Mouse (Mus musculus): Measurements from ENCODE around the gene Wscd2. TPM values are rescaled to one million over a fixed set of nuclear protein-coding genes. Genes with fewer than 3 reads are reported as not detected.

The Wscd2 gene
- polyA plus RNA-seq, 2 experiments = 0.02 TPM; not detected in 1

DNA sequence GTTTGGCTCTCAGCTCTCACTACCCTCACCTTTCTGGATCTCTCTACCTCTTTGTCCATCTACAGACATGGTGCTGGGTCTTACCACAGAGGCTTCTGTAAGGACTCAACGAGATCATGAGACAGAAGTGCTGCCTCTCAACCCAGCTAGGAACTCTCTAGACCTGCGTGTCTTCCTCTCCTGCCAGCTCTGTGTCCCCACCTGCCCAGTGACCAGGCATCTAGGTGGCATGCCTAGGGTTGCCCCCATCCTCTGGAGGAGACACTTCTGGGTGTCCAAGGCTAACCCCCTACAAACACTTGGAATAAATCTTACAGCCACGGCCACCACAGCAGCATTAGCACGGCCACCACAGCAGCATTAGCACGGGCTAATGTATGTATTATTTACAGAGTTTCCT lies 119.8 kb downstream of the Wscd2 start:
- ATAC-seq (ENCODE audit: insufficient read depth) = no peak
- no peak overlapping the region for H3K4me2 ChIP-seq (ENCODE audit: low read depth)
- no peak overlapping the region for H3K27ac ChIP-seq
- H3K9ac ChIP-seq (replicated peaks) = no peak overlapping the region
- H3K36me3 ChIP-seq (replicated peaks; ENCODE audit: control insufficient read depth, insufficient read depth, low read depth) = no peaks in the 10 kb centered on the region
- TF ChIP-seq CTCF (IDR thresholded peaks at IDR 0.05; ENCODE audit: low read depth) (no peak), EP300 (IDR thresholded peaks at IDR 0.05; ENCODE audit: low read depth) (no peak)
- no peaks in the 10 kb centered on the region for H3K9me3 ChIP-seq (ENCODE audit: control insufficient read depth, low read length)
- WGBS (ENCODE audit: insufficient replicate concordance) = 51% methylated on average over 5 of the region's 5 CpGs
- H3K4me3 ChIP-seq (ENCODE audit: insufficient read depth in 1 of 2, low read depth in 2 of 2, low read length in 2 of 2) = no peak overlapping the region
- DNase-seq (ENCODE audit: low read depth in 3 of 3, low spot score in 3 of 3) = no peak
- no peaks in the 10 kb centered on the region for H3K4me1 ChIP-seq (replicated peaks; ENCODE audit: control insufficient read depth in 2 of 2, insufficient read depth in 2 of 2, low read length in 1 of 2)
- no peaks in the 10 kb centered on the region for H3K27me3 ChIP-seq (ENCODE audit: control insufficient read depth, insufficient read depth, low read length)

DNA sequence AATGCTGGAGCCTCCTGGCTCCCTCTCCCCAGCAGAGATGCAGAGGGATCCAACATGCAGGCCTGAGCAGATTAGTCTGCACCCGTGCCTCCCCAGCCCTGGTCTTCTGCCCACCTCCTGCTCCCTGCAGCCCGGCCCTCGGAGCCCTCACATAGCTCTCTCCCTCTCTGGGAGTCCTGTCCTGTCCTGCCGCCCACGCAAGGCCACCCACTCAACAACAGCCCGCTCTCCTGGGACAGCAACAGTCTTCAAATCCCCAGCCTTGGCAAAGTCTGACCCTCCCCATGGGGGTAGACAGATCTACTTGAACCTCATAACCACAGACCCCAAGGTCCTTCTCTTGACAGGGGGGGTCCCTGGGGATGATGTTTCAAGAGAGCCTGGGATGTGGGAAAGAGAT lies 120.4 kb downstream of the Wscd2 start:
- no peak overlapping the region for H3K27ac ChIP-seq
- no peak overlapping the region for H3K9ac ChIP-seq (replicated peaks)
- no peak for DNase-seq (ENCODE audit: low read depth in 3 of 3, low spot score in 3 of 3)
- no peak for ATAC-seq (ENCODE audit: insufficient read depth)
- no peaks in the 10 kb centered on the region for H3K36me3 ChIP-seq (replicated peaks; ENCODE audit: control insufficient read depth, insufficient read depth, low read depth)
- H3K4me3 ChIP-seq (ENCODE audit: insufficient read depth in 1 of 2, low read depth in 2 of 2, low read length in 2 of 2) = no peak overlapping the region
- 62% methylated on average over 6 of the region's 6 CpGs for WGBS (ENCODE audit: insufficient replicate concordance)
- H3K27me3 ChIP-seq (ENCODE audit: control insufficient read depth, insufficient read depth, low read length) = no peaks in the 10 kb centered on the region
- no peak overlapping the region for H3K4me2 ChIP-seq (ENCODE audit: low read depth)
- H3K4me1 ChIP-seq (replicated peaks; ENCODE audit: control insufficient read depth in 2 of 2, insufficient read depth in 2 of 2, low read length in 1 of 2) = no peaks in the 10 kb centered on the region
- TF ChIP-seq EP300 (IDR thresholded peaks at IDR 0.05; ENCODE audit: low read depth) = no peak
- no peak for TF ChIP-seq CTCF (IDR thresholded peaks at IDR 0.05; ENCODE audit: low read depth)
- no peaks in the 10 kb centered on the region for H3K9me3 ChIP-seq (ENCODE audit: control insufficient read depth, low read length)

DNA sequence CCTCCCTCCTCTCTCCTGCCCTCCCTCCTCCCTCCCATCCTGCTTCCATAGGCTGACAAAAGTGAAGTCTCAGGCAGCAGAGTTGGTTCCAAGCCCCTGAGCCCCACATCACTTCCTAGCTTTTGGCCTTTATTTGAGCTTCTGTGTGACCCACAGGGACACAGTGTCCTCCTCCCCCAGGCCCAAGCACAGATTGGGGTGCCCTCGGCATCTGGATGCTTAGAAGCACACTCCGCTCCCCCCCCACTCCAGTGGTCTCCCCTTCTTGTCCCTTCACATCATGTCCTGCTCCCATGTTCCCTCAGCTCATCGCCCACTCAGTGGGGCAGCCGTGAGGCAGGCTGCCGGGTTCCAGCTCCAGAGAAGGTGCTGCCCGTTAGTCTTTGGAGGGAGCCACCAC lies 121.0 kb downstream of the Wscd2 start:
- 57% methylated on average over 6 of the region's 6 CpGs for WGBS (ENCODE audit: insufficient replicate concordance)
- H3K4me3 ChIP-seq (ENCODE audit: insufficient read depth in 1 of 2, low read depth in 2 of 2, low read length in 2 of 2) = no peak overlapping the region
- no peak for TF ChIP-seq EP300 (IDR thresholded peaks at IDR 0.05; ENCODE audit: low read depth)
- TF ChIP-seq CTCF (IDR thresholded peaks at IDR 0.05; ENCODE audit: low read depth) = no peak

DNA sequence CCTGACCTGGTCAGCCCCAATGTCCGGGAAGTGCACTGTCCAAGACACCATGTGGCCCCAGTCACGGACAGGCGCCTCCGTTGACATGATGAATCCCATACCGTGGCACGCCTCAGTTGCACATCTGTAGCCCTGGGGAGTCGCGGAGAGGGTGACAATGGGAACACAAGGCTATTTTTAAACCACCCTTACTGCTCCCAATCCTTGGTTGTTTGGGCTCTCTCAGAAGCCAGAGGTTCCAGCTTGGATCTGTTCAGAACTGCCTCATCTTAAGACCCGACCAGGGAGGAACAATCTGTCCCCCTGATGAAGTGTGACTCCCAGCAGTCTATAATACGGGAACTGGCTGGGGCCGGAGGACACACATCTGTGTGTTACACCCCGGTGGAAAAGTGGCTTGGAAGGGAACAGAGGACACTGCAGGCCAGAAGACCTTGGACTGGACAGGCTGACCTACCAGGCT lies 121.7 kb downstream of the Wscd2 start:
- no peaks in the 10 kb centered on the region for H3K27me3 ChIP-seq (ENCODE audit: control insufficient read depth, insufficient read depth, low read length)
- DNase-seq (ENCODE audit: low read depth in 3 of 3, low spot score in 3 of 3) (no peak), ATAC-seq (ENCODE audit: insufficient read depth) (no peak)
- H3K36me3 ChIP-seq (replicated peaks; ENCODE audit: control insufficient read depth, insufficient read depth, low read depth) = no peaks in the 10 kb centered on the region
- no peak overlapping the region for H3K9ac ChIP-seq (replicated peaks)
- H3K4me2 ChIP-seq (ENCODE audit: low read depth) = no peak overlapping the region
- H3K4me3 ChIP-seq (ENCODE audit: insufficient read depth in 1 of 2, low read depth in 2 of 2, low read length in 2 of 2) = no peak overlapping the region
- 63% methylated on average over 12 of the region's 12 CpGs for WGBS (ENCODE audit: insufficient replicate concordance)
- no peaks in the 10 kb centered on the region for H3K4me1 ChIP-seq (replicated peaks; ENCODE audit: control insufficient read depth in 2 of 2, insufficient read depth in 2 of 2, low read length in 1 of 2)
- TF ChIP-seq CTCF (IDR thresholded peaks at IDR 0.05; ENCODE audit: low read depth) (no peak), EP300 (IDR thresholded peaks at IDR 0.05; ENCODE audit: low read depth) (no peak)
- H3K9me3 ChIP-seq (ENCODE audit: control insufficient read depth, low read length) = no peaks in the 10 kb centered on the region
- no peak overlapping the region for H3K27ac ChIP-seq

More for the DNA sequence above, 121.0 kb downstream of the Wscd2 start:
- ATAC-seq (ENCODE audit: insufficient read depth) (no peak), DNase-seq (ENCODE audit: low read depth in 3 of 3, low spot score in 3 of 3) (no peak)
- H3K4me1 ChIP-seq (replicated peaks; ENCODE audit: control insufficient read depth in 2 of 2, insufficient read depth in 2 of 2, low read length in 1 of 2) = no peaks in the 10 kb centered on the region
- H3K4me2 ChIP-seq (ENCODE audit: low read depth) = no peak overlapping the region
- H3K27ac ChIP-seq = no peak overlapping the region
- H3K9ac ChIP-seq (replicated peaks) = no peak overlapping the region
- H3K27me3 ChIP-seq (ENCODE audit: control insufficient read depth, insufficient read depth, low read length) = no peaks in the 10 kb centered on the region
- H3K9me3 ChIP-seq (ENCODE audit: control insufficient read depth, low read length) = no peaks in the 10 kb centered on the region
- no peaks in the 10 kb centered on the region for H3K36me3 ChIP-seq (replicated peaks; ENCODE audit: control insufficient read depth, insufficient read depth, low read depth)

DNA sequence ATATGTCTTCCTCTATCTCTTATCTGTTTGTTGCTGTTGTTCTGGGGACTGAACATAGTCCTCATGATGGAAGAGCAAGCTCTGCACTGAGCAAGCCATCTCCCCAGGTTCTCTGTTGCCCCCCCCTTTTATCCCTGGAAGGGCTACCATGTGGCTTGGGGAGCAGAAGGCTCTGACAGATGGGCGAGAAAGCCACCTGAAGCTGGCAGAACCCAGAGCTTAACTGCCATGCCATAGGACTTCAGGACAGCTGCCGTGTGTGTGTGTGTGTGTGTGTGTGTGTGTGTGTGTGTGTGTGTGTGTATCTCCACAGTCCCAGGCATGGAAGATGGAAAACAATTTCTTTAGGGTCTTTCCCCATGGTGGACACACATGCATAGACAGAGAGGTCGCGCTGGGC lies 128.6 kb downstream of the Wscd2 start:
- Histone ChIP-seq H3K4me1 (replicated peaks; ENCODE audit: control insufficient read depth in 2 of 2, insufficient read depth in 2 of 2, low read length in 1 of 2) (no peaks in the 10 kb centered on the region), H3K27me3 (ENCODE audit: control insufficient read depth, insufficient read depth, low read length) (no peaks in the 10 kb centered on the region), H3K27ac (no peak overlapping the region), H3K9ac (replicated peaks) (no peak overlapping the region), H3K4me2 (ENCODE audit: low read depth) (no peak overlapping the region), H3K4me3 (ENCODE audit: insufficient read depth in 1 of 2, low read depth in 2 of 2, low read length in 2 of 2) (no peak overlapping the region), H3K9me3 (ENCODE audit: control insufficient read depth, low read length) (no peaks in the 10 kb centered on the region), H3K36me3 (replicated peaks; ENCODE audit: control insufficient read depth, insufficient read depth, low read depth) (no peaks in the 10 kb centered on the region)
- WGBS (ENCODE audit: insufficient replicate concordance) = 72% methylated on average over 4 of the region's 4 CpGs
- no peak for TF ChIP-seq CTCF (IDR thresholded peaks at IDR 0.05; ENCODE audit: low read depth)
- TF ChIP-seq EP300 (IDR thresholded peaks at IDR 0.05; ENCODE audit: low read depth) = no peak
- DNase-seq (ENCODE audit: low read depth in 3 of 3, low spot score in 3 of 3) (no peak), ATAC-seq (ENCODE audit: insufficient read depth) (no peak)
